Mouse (Mus musculus): ENCODE measurements around the gene Gmpr. TPM values are rescaled to one million over a fixed set of nuclear protein-coding genes. Genes with fewer than 3 reads are reported as not detected.
"Not testable (repeated sequence)": the region's sequence is repeated elsewhere in the genome, so short reads cannot be mapped to it uniquely, and the experiment has no call there.

Gmpr gene
- polyA plus RNA-seq, 1 experiment: 320 TPM

- peaks cover 3% of the 10 kb centered on the region for H3K9me3 ChIP-seq (ENCODE audit: control insufficient read depth, low read length)
- H3K4me3 ChIP-seq (replicated peaks): no peak overlapping the region
- no peaks in the 10 kb centered on the region for H3K36me3 ChIP-seq (ENCODE audit: control insufficient read depth)
- peaks cover 18% of the 10 kb centered on the region for H3K27me3 ChIP-seq (ENCODE audit: control insufficient read depth)
- TF ChIP-seq TAL1 (IDR thresholded peaks at IDR 0.05; ENCODE audit: low read length) (no peak), GATA1 (IDR thresholded peaks at IDR 0.05; ENCODE audit: low read length) (no peak)
- peaks cover 15% of the 10 kb centered on the region for H3K4me1 ChIP-seq (ENCODE audit: control insufficient read depth)
Measured at GRCm38 (mm10) chr13:45473311-45473710, 33.9 kb upstream of the Gmpr start.

DNA sequence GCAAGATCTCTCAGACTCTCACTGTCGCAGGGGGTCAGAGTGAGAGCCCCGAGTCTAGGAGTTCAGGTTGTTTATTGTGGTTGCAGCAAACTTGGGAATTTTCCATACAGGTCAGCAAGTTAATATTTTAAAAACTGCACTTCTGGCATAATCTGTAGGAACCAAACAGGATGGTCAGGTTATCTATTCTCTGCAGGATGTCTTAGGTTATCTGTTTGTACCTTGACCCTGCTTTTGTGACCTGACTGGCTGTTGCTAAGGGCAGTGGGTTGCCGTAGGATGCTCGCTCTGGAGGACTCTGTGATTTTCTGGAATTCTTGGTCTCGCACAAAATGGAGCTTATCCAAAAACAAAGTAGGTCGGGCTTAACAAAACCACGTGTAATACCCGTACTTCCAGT is 31.9 kb upstream of the Gmpr start:
- peaks cover 5% of the 10 kb centered on the region for H3K9me3 ChIP-seq (ENCODE audit: control insufficient read depth, low read length)
- no peak overlapping the region for H3K4me3 ChIP-seq (replicated peaks)
- no peak for TF ChIP-seq TAL1 (IDR thresholded peaks at IDR 0.05; ENCODE audit: low read length)
- TF ChIP-seq GATA1 (IDR thresholded peaks at IDR 0.05; ENCODE audit: low read length): no peak
- H3K4me1 ChIP-seq (ENCODE audit: control insufficient read depth): peaks cover 19% of the 10 kb centered on the region
- no peaks in the 10 kb centered on the region for H3K36me3 ChIP-seq (ENCODE audit: control insufficient read depth)
- H3K27me3 ChIP-seq (ENCODE audit: control insufficient read depth): peaks cover 18% of the 10 kb centered on the region

DNA sequence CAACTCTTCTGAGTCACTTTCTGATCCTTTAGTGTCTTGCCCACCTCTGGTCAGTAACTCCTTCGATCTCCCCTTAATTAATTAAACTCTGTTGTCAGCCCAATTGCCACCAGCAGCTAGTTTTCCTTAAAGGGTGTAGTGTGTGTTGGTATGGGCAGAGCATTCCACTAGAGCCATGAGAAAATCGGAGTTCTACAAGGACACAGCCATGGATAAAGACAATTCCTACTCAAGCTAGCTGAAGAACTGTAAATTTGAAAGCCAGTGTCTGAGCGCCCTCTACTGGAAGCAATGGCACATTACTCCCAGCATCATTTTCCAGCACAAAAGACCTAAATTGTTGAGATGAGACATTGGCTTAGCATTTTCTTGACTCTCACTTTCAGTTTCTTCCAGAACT is 30.1 kb upstream of the Gmpr start:
- TF ChIP-seq GATA1 (IDR thresholded peaks at IDR 0.05; ENCODE audit: low read length) (no peak), TAL1 (IDR thresholded peaks at IDR 0.05; ENCODE audit: low read length) (no peak)

DNA sequence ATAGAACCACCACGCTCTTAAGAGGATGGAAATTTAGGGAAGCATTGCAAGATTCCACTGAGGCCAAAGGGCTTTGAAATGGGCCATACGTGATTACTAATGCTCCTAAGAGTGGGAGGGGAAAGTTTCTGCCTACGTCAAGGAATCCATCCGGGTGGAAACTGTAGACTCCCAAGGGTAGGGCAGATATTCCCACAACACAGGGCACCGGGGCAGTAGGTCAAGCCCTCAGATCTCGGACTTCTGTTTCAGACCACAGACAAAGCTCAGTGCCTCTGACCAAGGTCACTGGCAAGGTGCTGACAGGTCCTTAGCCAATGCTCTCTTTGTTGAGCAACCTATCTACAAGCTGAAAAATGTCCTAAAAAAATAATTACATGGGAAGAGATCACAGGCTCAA is 27.3 kb upstream of the Gmpr start:
- Histone ChIP-seq H3K9me3 (ENCODE audit: control insufficient read depth, low read length) (peaks cover 18% of the 10 kb centered on the region), H3K27me3 (ENCODE audit: control insufficient read depth) (peaks cover 12% of the 10 kb centered on the region), H3K4me1 (ENCODE audit: control insufficient read depth) (peaks cover 18% of the 10 kb centered on the region), H3K36me3 (ENCODE audit: control insufficient read depth) (no peaks in the 10 kb centered on the region; the same call in 1 of the 2 replicates), H3K4me3 (replicated peaks) (no peak overlapping the region)
- TF ChIP-seq GATA1 (IDR thresholded peaks at IDR 0.05; ENCODE audit: low read length): no peak
- no peak for TF ChIP-seq TAL1 (IDR thresholded peaks at IDR 0.05; ENCODE audit: low read length)

More for the DNA sequence above, 30.1 kb upstream of the Gmpr start:
- peaks cover 20% of the 10 kb centered on the region for H3K27me3 ChIP-seq (ENCODE audit: control insufficient read depth)
- H3K36me3 ChIP-seq (ENCODE audit: control insufficient read depth): no peaks in the 10 kb centered on the region
- H3K4me1 ChIP-seq (ENCODE audit: control insufficient read depth): peaks cover 19% of the 10 kb centered on the region
- peaks cover 5% of the 10 kb centered on the region for H3K9me3 ChIP-seq (ENCODE audit: control insufficient read depth, low read length)
- no peak overlapping the region for H3K4me3 ChIP-seq (replicated peaks)

GRCm38 (mm10) chr13:45483215-45483614 is 24.0 kb upstream of the Gmpr start:
- TF ChIP-seq GATA1 (IDR thresholded peaks at IDR 0.05; ENCODE audit: low read length) (no peak), TAL1 (IDR thresholded peaks at IDR 0.05; ENCODE audit: low read length) (no peak)
- peaks cover 16% of the 10 kb centered on the region for H3K9me3 ChIP-seq (ENCODE audit: control insufficient read depth, low read length)
- H3K27me3 ChIP-seq (ENCODE audit: control insufficient read depth): peaks cover 13% of the 10 kb centered on the region
- peaks cover 5% of the 10 kb centered on the region for H3K4me1 ChIP-seq (ENCODE audit: control insufficient read depth)
- H3K4me3 ChIP-seq (replicated peaks): no peak overlapping the region
- no peaks in the 10 kb centered on the region; the same call in 1 of the 2 replicates for H3K36me3 ChIP-seq (ENCODE audit: control insufficient read depth)

- peaks cover 15% of the 10 kb centered on the region for H3K27me3 ChIP-seq (ENCODE audit: control insufficient read depth)
- H3K36me3 ChIP-seq (ENCODE audit: control insufficient read depth); H3K4me1 ChIP-seq (ENCODE audit: control insufficient read depth); H3K4me3 ChIP-seq (replicated peaks): not testable (repeated sequence)
- peaks cover 13% of the 10 kb centered on the region for H3K9me3 ChIP-seq (ENCODE audit: control insufficient read depth, low read length)
Measured at GRCm38 (mm10) chr13:45483949-45484348, 23.3 kb upstream of the Gmpr start.

GRCm38 (mm10) chr13:45485602-45486001 is 21.6 kb upstream of the Gmpr start:
- Histone ChIP-seq H3K9me3 (ENCODE audit: control insufficient read depth, low read length) (peaks cover 13% of the 10 kb centered on the region), H3K4me1 (ENCODE audit: control insufficient read depth) (no peaks in the 10 kb centered on the region), H3K36me3 (ENCODE audit: control insufficient read depth) (no peaks in the 10 kb centered on the region; the same call in 1 of the 2 replicates), H3K27me3 (ENCODE audit: control insufficient read depth) (peaks cover 15% of the 10 kb centered on the region), H3K4me3 (replicated peaks) (no peak overlapping the region)
- TF ChIP-seq GATA1 (IDR thresholded peaks at IDR 0.05; ENCODE audit: low read length) (no peak), TAL1 (IDR thresholded peaks at IDR 0.05; ENCODE audit: low read length) (no peak)

DNA sequence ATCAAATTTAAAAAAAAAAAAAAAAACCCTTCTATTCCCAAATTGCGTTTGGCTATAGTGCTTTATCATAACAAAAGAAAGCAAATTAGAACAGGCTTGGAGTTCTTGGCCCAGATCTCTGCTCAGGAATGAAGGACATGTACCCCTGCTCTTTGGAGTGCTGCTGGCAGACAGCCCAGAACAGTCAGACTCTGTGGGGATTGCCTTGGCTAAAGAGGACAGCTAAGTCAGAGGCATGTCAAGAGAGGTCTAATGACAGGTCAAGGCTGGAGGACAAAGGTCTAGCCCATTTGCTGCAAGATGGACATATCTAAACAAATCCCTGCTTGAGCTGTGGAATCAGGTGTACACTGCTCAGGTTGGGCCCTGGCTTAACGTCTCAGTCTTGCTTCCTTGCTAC is 20.6 kb upstream of the Gmpr start:
- H3K9me3 ChIP-seq (ENCODE audit: control insufficient read depth, low read length): peaks cover 13% of the 10 kb centered on the region
- TF ChIP-seq TAL1 (IDR thresholded peaks at IDR 0.05; ENCODE audit: low read length) (no peak), GATA1 (IDR thresholded peaks at IDR 0.05; ENCODE audit: low read length) (no peak)
- peaks cover 13% of the 10 kb centered on the region for H3K27me3 ChIP-seq (ENCODE audit: control insufficient read depth)
- no peaks in the 10 kb centered on the region; the same call in 1 of the 2 replicates for H3K4me1 ChIP-seq (ENCODE audit: control insufficient read depth)
- H3K4me3 ChIP-seq (replicated peaks): no peak overlapping the region
- no peaks in the 10 kb centered on the region; the same call in 1 of the 2 replicates for H3K36me3 ChIP-seq (ENCODE audit: control insufficient read depth)

GRCm38 (mm10) chr13:45491991-45492732 is 15.1 kb upstream of the Gmpr start:
- no peaks in the 10 kb centered on the region; the same call in 1 of the 2 replicates for H3K36me3 ChIP-seq (ENCODE audit: control insufficient read depth)
- H3K9me3 ChIP-seq (ENCODE audit: control insufficient read depth, low read length): peaks cover 3% of the 10 kb centered on the region
- no peak for TF ChIP-seq TAL1 (IDR thresholded peaks at IDR 0.05; ENCODE audit: low read length)
- TF ChIP-seq GATA1 (IDR thresholded peaks at IDR 0.05; ENCODE audit: low read length): no peak
- peaks cover 8% of the 10 kb centered on the region for H3K27me3 ChIP-seq (ENCODE audit: control insufficient read depth)
- H3K4me3 ChIP-seq (replicated peaks): no peak overlapping the region
- peaks cover 44% of the 10 kb centered on the region for H3K4me1 ChIP-seq (ENCODE audit: control insufficient read depth)

Data from erythroblast, embryonic 14.5 days (primary cell).